7 mouse cellular contexts compared by ENCODE assay signal in the genomic region with DNA sequence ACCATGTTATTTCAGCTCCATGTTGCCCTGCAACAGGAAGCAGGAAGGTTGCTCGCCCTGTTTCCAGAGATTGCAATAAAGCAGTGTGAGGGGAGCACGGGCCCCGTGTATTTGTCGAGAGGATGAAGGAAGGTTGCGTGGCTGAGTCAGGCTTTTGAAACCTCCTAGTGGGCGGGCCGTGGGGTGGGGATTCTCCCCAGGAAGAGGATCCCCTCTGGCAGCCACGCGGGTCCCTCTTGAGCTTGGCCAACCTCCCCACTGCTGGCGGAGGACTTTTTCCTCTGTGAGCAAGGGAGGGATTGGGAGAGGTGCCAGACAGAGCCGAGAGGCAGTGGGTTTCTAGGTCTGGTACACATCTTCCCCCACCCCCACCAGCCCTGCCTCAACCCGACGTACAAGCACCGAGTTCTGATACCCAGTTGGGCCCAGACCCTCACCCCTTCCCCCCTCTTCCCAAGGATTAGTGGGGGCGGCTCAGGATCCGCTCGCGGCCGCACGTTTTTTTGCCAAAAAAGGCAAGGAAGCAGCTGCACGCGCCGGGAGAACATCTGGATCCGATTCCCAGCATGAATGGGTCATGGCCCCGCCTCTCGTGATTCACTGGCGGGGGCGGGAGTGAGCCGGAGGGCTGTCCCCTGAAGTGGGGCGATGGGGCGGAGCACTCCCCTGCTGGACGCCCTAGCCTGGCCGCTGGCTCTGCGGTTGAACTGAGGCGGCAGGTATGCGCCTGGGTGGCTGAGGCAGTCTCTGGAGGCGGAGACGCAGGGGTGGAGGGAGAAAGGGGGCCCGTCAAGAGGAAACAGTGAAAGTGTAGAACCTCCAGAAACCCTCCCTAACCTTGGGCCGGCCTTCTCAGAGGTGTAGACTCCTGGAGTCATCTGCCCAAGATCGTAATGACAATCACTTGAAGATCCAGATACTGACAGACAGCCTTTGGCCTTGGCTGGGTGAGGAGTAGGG. TPM values are rescaled to one million over a fixed set of nuclear protein-coding genes. Genes with fewer than 3 reads are reported as not detected.
DNase-seq lines count a peak whose midpoint lies in the region; ATAC-seq and TF ChIP-seq lines count a peak whose summit lies in the region.

No protein-coding gene starts in this region.

- H3K4me2 ChIP-seq in embryonic facial prominence, embryonic 14.5 days (ENCODE audit: low read depth, low read length) = peak overlapping the region; percentile 59
- peak overlapping the region; percentile 51 for H3K4me2 ChIP-seq in limb, embryonic 15.5 days
- H3K4me2 ChIP-seq in midbrain, embryonic 16.5 days (ENCODE audit: low read length) = peak overlapping the region; percentile 60

- peak; percentile 91 for ATAC-seq in embryonic facial prominence, embryonic 14.5 days (ENCODE audit: low read depth)
- peak; percentile 89 for ATAC-seq in limb, embryonic 15.5 days (ENCODE audit: insufficient number of reproducible peaks, low FRiP score, low TSS enrichment, low read depth)
- no peak for ATAC-seq in midbrain, embryonic 16.5 days

- WGBS in embryonic facial prominence, embryonic 14.5 days = 2% methylated on average over 34 of the region's 41 CpGs
- WGBS in heart, adult 2 months = 3% methylated on average over 41 of the region's 41 CpGs
- WGBS in kidney, adult 2 months = 3% methylated on average over 41 of the region's 41 CpGs
- 2% methylated on average over 41 of the region's 41 CpGs for WGBS in limb, embryonic 15.5 days
- 3% methylated on average over 41 of the region's 41 CpGs for WGBS in midbrain, embryonic 16.5 days
- 1% methylated on average over 41 of the region's 41 CpGs for WGBS in spleen, adult 2 months

- no peak; the same call in 1 of the 2 replicates for TF ChIP-seq POLR2A in heart, adult 2 months (IDR thresholded peaks at IDR 0.05; ENCODE audit: insufficient read depth, low read depth, low read length)
- no peak for TF ChIP-seq POLR2A in kidney, adult 2 months (IDR thresholded peaks at IDR 0.05; ENCODE audit: low read depth, low read length)
- no peak; the same call in 1 of the 2 replicates for TF ChIP-seq POLR2A in spleen, adult 2 months (IDR thresholded peaks at IDR 0.05; ENCODE audit: low read depth, low read length)

- H3K36me3 ChIP-seq in embryonic facial prominence, embryonic 14.5 days (ENCODE audit: control insufficient read depth, insufficient read depth, low read length) = peaks cover 28% of the 10 kb centered on the region
- H3K36me3 ChIP-seq in heart, adult 2 months (ENCODE audit: control insufficient read depth, insufficient read depth, low read length) = no peaks in the 10 kb centered on the region
- H3K36me3 ChIP-seq in kidney, adult 2 months (ENCODE audit: control insufficient read depth, insufficient read depth, low read length) = no peaks in the 10 kb centered on the region
- H3K36me3 ChIP-seq in limb, embryonic 15.5 days = peaks cover 22% of the 10 kb centered on the region
- no peaks in the 10 kb centered on the region for H3K36me3 ChIP-seq in midbrain, embryonic 16.5 days (ENCODE audit: control insufficient read depth, insufficient read depth, low read length)
- no peaks in the 10 kb centered on the region for H3K36me3 ChIP-seq in spleen, adult 2 months (ENCODE audit: control insufficient read depth, insufficient read depth, low read length)

- H3K9me3 ChIP-seq in embryonic facial prominence, embryonic 14.5 days (ENCODE audit: control insufficient read depth, low read length) = no peaks in the 10 kb centered on the region
- no peaks in the 10 kb centered on the region for H3K9me3 ChIP-seq in limb, embryonic 15.5 days
- no peaks in the 10 kb centered on the region for H3K9me3 ChIP-seq in midbrain, embryonic 16.5 days (replicated peaks; ENCODE audit: control insufficient read depth, low read length, poor library complexity, severe bottlenecking)

- intact Hi-C loops in heart, adult 2 months (cut with DNase I) = no loop called here

- H3K9ac ChIP-seq in embryonic facial prominence, embryonic 14.5 days (ENCODE audit: low read depth, low read length) = peak overlapping the region; percentile 52
- peak overlapping the region; percentile 66 for H3K9ac ChIP-seq in heart, adult 2 months (ENCODE audit: low read depth, low read length)
- no peak overlapping the region for H3K9ac ChIP-seq in limb, embryonic 15.5 days
- H3K9ac ChIP-seq in midbrain, embryonic 16.5 days (ENCODE audit: low read depth, low read length) = peak overlapping the region; percentile 56; the same call in 1 of the 2 replicates

- H3K79me2 ChIP-seq in heart, adult 2 months (replicated peaks; ENCODE audit: control insufficient read depth, insufficient read depth, low read length) = no peaks in the 10 kb centered on the region

- peak overlapping the region; percentile 32 for H3K4me3 ChIP-seq in embryonic facial prominence, embryonic 14.5 days (ENCODE audit: low read depth, low read length)
- H3K4me3 ChIP-seq in heart, adult 2 months = peak overlapping the region; percentile 48
- H3K4me3 ChIP-seq in kidney, adult 2 months (ENCODE audit: insufficient read depth, low read depth, low read length) = peak overlapping the region; percentile 33
- H3K4me3 ChIP-seq in limb, embryonic 15.5 days = peak overlapping the region; percentile 37
- H3K4me3 ChIP-seq in midbrain, embryonic 16.5 days (ENCODE audit: low read depth, low read length) = peak overlapping the region; percentile 33
- peak overlapping the region; percentile 47 for H3K4me3 ChIP-seq in spleen, adult 2 months (ENCODE audit: extremely low read depth, insufficient read depth, insufficient read length)

- peak; percentile 93 for DNase-seq in adipocyte (ENCODE audit: low spot score)
- DNase-seq in embryonic facial prominence, embryonic 14.5 days (ENCODE audit: low spot score) = peak; percentile 98
- DNase-seq in heart, adult 2 months = peak; percentile 94 to 95
- DNase-seq in kidney, adult 2 months = peak; percentile 95
- DNase-seq in spleen, adult 2 months (ENCODE audit: low read depth in 1 of 2, low spot score in 2 of 2) = peak in 1 of 2 experiments; percentile 84

- H3K27ac ChIP-seq in embryonic facial prominence, embryonic 14.5 days (replicated peaks; ENCODE audit: low read depth, low read length) = peak overlapping the region; percentile 96
- peak overlapping the region; percentile 77 for H3K27ac ChIP-seq in heart, adult 2 months
- peak overlapping the region; percentile 82 for H3K27ac ChIP-seq in kidney, adult 2 months (ENCODE audit: insufficient read depth, low read depth, low read length)
- H3K27ac ChIP-seq in limb, embryonic 15.5 days = peak overlapping the region; percentile 95
- H3K27ac ChIP-seq in midbrain, embryonic 16.5 days (ENCODE audit: low read length) = peak overlapping the region; percentile 22; the same call in 1 of the 2 replicates
- H3K27ac ChIP-seq in spleen, adult 2 months (ENCODE audit: insufficient read depth, low read length) = peak overlapping the region; percentile 86

- H3K4me1 ChIP-seq in embryonic facial prominence, embryonic 14.5 days (ENCODE audit: control insufficient read depth, insufficient read depth, low read length) = peaks cover 39% of the 10 kb centered on the region
- H3K4me1 ChIP-seq in heart, adult 2 months (ENCODE audit: control insufficient read depth, insufficient read depth, low read length) = peaks cover 17% of the 10 kb centered on the region
- H3K4me1 ChIP-seq in kidney, adult 2 months (ENCODE audit: control insufficient read depth, insufficient read depth, low read length) = peaks cover 15% of the 10 kb centered on the region; the same call in 1 of the 2 replicates
- H3K4me1 ChIP-seq in limb, embryonic 15.5 days = peaks cover 66% of the 10 kb centered on the region
- peaks cover 15% of the 10 kb centered on the region; the same call in 1 of the 2 replicates for H3K4me1 ChIP-seq in midbrain, embryonic 16.5 days (ENCODE audit: control insufficient read depth, insufficient read depth, low read length)
- peaks cover 25% of the 10 kb centered on the region; the same call in 1 of the 2 replicates for H3K4me1 ChIP-seq in spleen, adult 2 months (ENCODE audit: control insufficient read depth, insufficient read depth, insufficient read length)

- peak; percentile 45; the same call in 1 of the 2 replicates for TF ChIP-seq EP300 in heart, adult 2 months (IDR thresholded peaks at IDR 0.05; ENCODE audit: insufficient read depth, low read depth, low read length)

- peak; percentile 55 for TF ChIP-seq CTCF in heart, adult 2 months (IDR thresholded peaks at IDR 0.05)
- no peak for TF ChIP-seq CTCF in kidney, adult 2 months (conservative IDR thresholded peaks at IDR 0.05; ENCODE audit: insufficient read depth, insufficient read length, low read depth, low read length)
- 0 out of 2 replicates have a peak, but pooled peaks have one; percentile 1 for TF ChIP-seq CTCF in spleen, adult 2 months (IDR thresholded peaks at IDR 0.05; ENCODE audit: extremely low read depth, insufficient read depth, insufficient read length, insufficient replicate concordance)

- no peaks in the 10 kb centered on the region for H3K27me3 ChIP-seq in embryonic facial prominence, embryonic 14.5 days (replicated peaks; ENCODE audit: control insufficient read depth, insufficient read depth, low read length)
- no peaks in the 10 kb centered on the region for H3K27me3 ChIP-seq in heart, adult 2 months (ENCODE audit: control insufficient read depth, insufficient read depth, low read length)
- H3K27me3 ChIP-seq in kidney, adult 2 months (replicated peaks; ENCODE audit: control insufficient read depth, insufficient read depth, low read length) = no peaks in the 10 kb centered on the region
- H3K27me3 ChIP-seq in limb, embryonic 15.5 days = no peaks in the 10 kb centered on the region
- peaks cover 12% of the 10 kb centered on the region; the same call in 1 of the 2 replicates for H3K27me3 ChIP-seq in midbrain, embryonic 16.5 days (ENCODE audit: control insufficient read depth, insufficient read depth, low read depth, low read length)
- H3K27me3 ChIP-seq in spleen, adult 2 months (ENCODE audit: control insufficient read depth, insufficient read depth, low read length) = no peaks in the 10 kb centered on the region

RNA-seq across cellular contexts. Expression of a gene that starts 5.8 kb away (rescaled TPM):
- polyA plus RNA-seq in embryonic facial prominence, embryonic 14.5 days (2014; fragmentation: Nextera tagmentation; extraction: Ambion mirVana) = 110 and 118 TPM in 2 replicates
- 10 to 100 TPM; 18.0 to 19.4 TPM for total RNA-seq in heart, adult 2 months (2021)
- 7.7 and 11.5 TPM in 2 replicates for polyA plus RNA-seq in heart, adult 2 months (2012; rRNA removed)
- polyA plus RNA-seq in kidney, adult 2 months (2012; rRNA removed) = 11.1 and 14.5 TPM in 2 replicates
- polyA plus RNA-seq in limb, embryonic 15.5 days (2015; fragmentation: Nextera tagmentation; extraction: Ambion mirVana) = 131 and 134 TPM in 2 replicates
- 98.1 and 106 TPM in 2 replicates for polyA plus RNA-seq in midbrain, embryonic 16.5 days (2015; fragmentation: Nextera tagmentation; extraction: Ambion mirVana)
- polyA plus RNA-seq in spleen, adult 2 months (2012; rRNA removed) = 8.6 and 8.8 TPM in 2 replicates

RNA-seq across cellular contexts. Expression of a gene that starts 8.3 kb away (rescaled TPM):
- 15.7 and 18.2 TPM in 2 replicates for polyA plus RNA-seq in embryonic facial prominence, embryonic 14.5 days (2014; fragmentation: Nextera tagmentation; extraction: Ambion mirVana)
- total RNA-seq in heart, adult 2 months (2021) = 10 to 100 TPM in 1 of 2 experiments, 1 to 10 TPM in 1; 7.8 to 11.5 TPM
- 10.1 and 17.9 TPM in 2 replicates for polyA plus RNA-seq in heart, adult 2 months (2012; rRNA removed)
- polyA plus RNA-seq in kidney, adult 2 months (2012; rRNA removed) = 8.5 and 10.8 TPM in 2 replicates
- polyA plus RNA-seq in limb, embryonic 15.5 days (2015; fragmentation: Nextera tagmentation; extraction: Ambion mirVana) = 11.5 and 15.4 TPM in 2 replicates
- 1.5 and 1.7 TPM in 2 replicates for polyA plus RNA-seq in midbrain, embryonic 16.5 days (2015; fragmentation: Nextera tagmentation; extraction: Ambion mirVana)
- 19.4 and 25.0 TPM in 2 replicates for polyA plus RNA-seq in spleen, adult 2 months (2012; rRNA removed)

RNA-seq across cellular contexts. Expression of a gene that starts 15.4 kb away (rescaled TPM):
- polyA plus RNA-seq in embryonic facial prominence, embryonic 14.5 days (2014; fragmentation: Nextera tagmentation; extraction: Ambion mirVana) = 58.6 and 62.7 TPM in 2 replicates
- 10 to 100 TPM; 12.1 to 13.5 TPM for total RNA-seq in heart, adult 2 months (2021)
- polyA plus RNA-seq in heart, adult 2 months (2012; rRNA removed) = 4.0 and 6.2 TPM in 2 replicates
- 6.4 and 7.9 TPM in 2 replicates for polyA plus RNA-seq in kidney, adult 2 months (2012; rRNA removed)
- polyA plus RNA-seq in limb, embryonic 15.5 days (2015; fragmentation: Nextera tagmentation; extraction: Ambion mirVana) = 74.7 and 79.4 TPM in 2 replicates
- polyA plus RNA-seq in midbrain, embryonic 16.5 days (2015; fragmentation: Nextera tagmentation; extraction: Ambion mirVana) = 39.8 and 43.8 TPM in 2 replicates
- 3.0 and 3.4 TPM in 2 replicates for polyA plus RNA-seq in spleen, adult 2 months (2012; rRNA removed)

RNA-seq across cellular contexts. Expression of a gene that starts 32.9 kb away (rescaled TPM):
- 23.7 and 29.5 TPM in 2 replicates for polyA plus RNA-seq in embryonic facial prominence, embryonic 14.5 days (2014; fragmentation: Nextera tagmentation; extraction: Ambion mirVana)
- total RNA-seq in heart, adult 2 months (2021) = 1 to 10 TPM; 8.0 to 8.2 TPM
- polyA plus RNA-seq in heart, adult 2 months (2012; rRNA removed) = 17.8 and 29.8 TPM in 2 replicates
- polyA plus RNA-seq in kidney, adult 2 months (2012; rRNA removed) = 61.0 and 64.2 TPM in 2 replicates
- polyA plus RNA-seq in limb, embryonic 15.5 days (2015; fragmentation: Nextera tagmentation; extraction: Ambion mirVana) = 31.0 and 33.5 TPM in 2 replicates
- 24.4 and 26.6 TPM in 2 replicates for polyA plus RNA-seq in midbrain, embryonic 16.5 days (2015; fragmentation: Nextera tagmentation; extraction: Ambion mirVana)
- polyA plus RNA-seq in spleen, adult 2 months (2012; rRNA removed) = 31.3 and 33.4 TPM in 2 replicates

RNA-seq across cellular contexts. Expression of a gene that starts 52.2 kb away (rescaled TPM):
- polyA plus RNA-seq in embryonic facial prominence, embryonic 14.5 days (2014; fragmentation: Nextera tagmentation; extraction: Ambion mirVana) = 1.2 and 1.7 TPM in 2 replicates
- under 1 TPM; 0.08 to 0.16 TPM for total RNA-seq in heart, adult 2 months (2021)
- 0.04 and 0.09 TPM in 2 replicates for polyA plus RNA-seq in heart, adult 2 months (2012; rRNA removed)
- polyA plus RNA-seq in kidney, adult 2 months (2012; rRNA removed) = 0.02 and 0.04 TPM in 2 replicates
- polyA plus RNA-seq in limb, embryonic 15.5 days (2015; fragmentation: Nextera tagmentation; extraction: Ambion mirVana) = 1.1 and 1.7 TPM in 2 replicates
- 12.3 and 14.4 TPM in 2 replicates for polyA plus RNA-seq in midbrain, embryonic 16.5 days (2015; fragmentation: Nextera tagmentation; extraction: Ambion mirVana)
- polyA plus RNA-seq in spleen, adult 2 months (2012; rRNA removed) = 0.02 and 0.06 TPM in 2 replicates

Comparison
In these comparisons a context has a peak if more than half of its experiments do, and no peak if none do; other contexts are left out.
1. H3K27ac ChIP-seq: peak in every context shown above with its lines; median percentile 96 in embryonic facial prominence, embryonic 14.5 days; 95 in limb, embryonic 15.5 days; 86 in spleen, adult 2 months; 82 in kidney, adult 2 months; 77 in heart, adult 2 months; 22 in midbrain, embryonic 16.5 days.